Mouse (Mus musculus) heart, adult 2 months (tissue): Measurements from ENCODE around the gene Mindy1. TPM values are rescaled to one million over a fixed set of nuclear protein-coding genes. Genes with fewer than 3 reads are reported as not detected.

Source experiments
- DNase-seq, 2 experiments: peaks; one replicate each; pipeline ENCODE4 v3.0.0; 2021
- H3K27ac ChIP-seq: fragments of 200-600 bp; 2 replicates; pipeline ENCODE4 v1.8.1; 2022
- H3K27me3 ChIP-seq: fragments of 200-500 bp; 2 replicates; pipeline ENCODE4 v1.6.1; 2012; ENCODE audit warnings: mild to moderate bottlenecking, low read length, inconsistent platforms, mixed read lengths; ENCODE audit not compliant: control insufficient read depth, insufficient read depth
- H3K36me3 ChIP-seq: fragments of 200-500 bp; 2 replicates; pipeline ENCODE4 v1.6.1; 2012; ENCODE audit warnings: low read length, inconsistent platforms; ENCODE audit not compliant: control insufficient read depth, insufficient read depth
- H3K4me1 ChIP-seq: fragments of 200-500 bp; 2 replicates; pipeline ENCODE4 v1.6.1; 2011; ENCODE audit warnings: low read length; ENCODE audit not compliant: control insufficient read depth, insufficient read depth
- H3K4me3 ChIP-seq: fragments of 200-600 bp; 2 replicates; pipeline ENCODE4 v1.8.1; 2022
- H3K79me2 ChIP-seq: fragments of 200-500 bp; replicated peaks from 2 replicates; pipeline ENCODE4 v1.6.1; 2012; ENCODE audit warnings: mild to moderate bottlenecking, inconsistent platforms, low read length, moderate library complexity, mixed read lengths; ENCODE audit not compliant: control insufficient read depth, insufficient read depth
- H3K9ac ChIP-seq: fragments of 200-500 bp; 2 replicates; pipeline ENCODE4 v1.6.1; 2012; ENCODE audit warnings: low read depth, mild to moderate bottlenecking, control low read depth, inconsistent platforms, low read length, mixed read lengths
- CTCF ChIP-seq: fragments of 200-600 bp; IDR thresholded peaks from 2 replicates; pipeline ENCODE4 v1.8.1; 2022; ENCODE audit warnings: antibody characterized with exemption, mild to moderate bottlenecking, moderate library complexity
- EP300 ChIP-seq: fragments of 200-500 bp; IDR thresholded peaks from 2 replicates; pipeline ENCODE4 v1.6.1; 2011; ENCODE audit warnings: low read depth, low read length, control low read depth; ENCODE audit not compliant: insufficient read depth
- POLR2A ChIP-seq: fragments of 200-500 bp; IDR thresholded peaks from 2 replicates; pipeline ENCODE4 v1.6.1; 2011; ENCODE audit warnings: mild to moderate bottlenecking, low read depth, low read length, control low read depth; ENCODE audit not compliant: insufficient read depth
- WGBS: fragments of 180-500 bp; shearing (Covaris S2); methylation state at CpG from one replicate; pipeline ENCODE4 v1.1.7; 2018; 5-methylcytosine and 5-hydroxymethylcytosine counted together
- intact Hi-C: fragments of 180-260 bp; cut with DNase I; formaldehyde crosslinking; loops from one replicate; pipeline ENCODE4 v1.15.1; 2025
- polyA plus RNA-seq: library from polyadenylated mRNA; depleted of rRNA; stranded (reverse); fragments of >200 nt; gene quantifications from 2 replicates; pipeline ENCODE4 v1.2.3, GENCODE M21; 2012
- total RNA-seq, 2 experiments: library from RNA; stranded (reverse); gene quantifications; 2 replicates each; pipeline ENCODE4 v1.2.3; 2021

Gene Mindy1
- total and polyA plus RNA-seq, 3 experiments = 17.5 to 32.2 (median 21.3) TPM

DNA sequence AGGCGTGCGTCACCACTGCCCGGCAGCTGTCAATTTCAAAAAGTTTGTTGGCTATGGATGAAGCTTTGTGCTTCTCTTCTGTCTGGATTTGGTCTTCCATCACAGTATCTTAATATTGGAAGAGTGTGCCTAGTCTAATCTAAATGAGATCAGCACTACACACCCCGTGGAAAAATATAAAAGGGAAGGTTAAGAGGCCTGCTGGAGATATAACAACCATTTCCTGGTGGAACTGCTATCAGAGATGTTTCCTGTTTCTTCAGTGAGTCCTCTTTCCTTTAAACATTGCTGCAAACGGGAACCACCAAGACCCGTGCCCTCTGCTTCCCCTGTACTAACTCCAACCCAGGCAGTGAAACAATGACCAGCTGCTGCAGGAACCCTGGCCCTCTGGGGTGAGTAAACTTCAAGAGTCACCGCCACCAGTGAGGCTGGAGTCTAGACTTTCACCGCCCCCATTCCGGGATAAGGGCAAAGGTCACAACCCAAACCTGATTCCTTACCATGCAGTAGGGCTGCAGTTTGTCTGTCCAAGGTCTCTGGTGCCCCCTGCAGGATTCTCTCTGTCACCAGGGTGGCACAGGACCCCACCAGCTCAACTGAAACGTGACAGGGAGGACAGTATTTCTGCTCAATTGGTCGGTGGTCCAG is 17.9 kb upstream of the Mindy1 start:
- Histone ChIP-seq H3K4me3 (no peak overlapping the region), H3K27me3 (no peaks in the 10 kb centered on the region), H3K36me3 (no peaks in the 10 kb centered on the region), H3K27ac (no peak overlapping the region), H3K4me1 (no peaks in the 10 kb centered on the region), H3K79me2 (no peaks in the 10 kb centered on the region), H3K9ac (no peak overlapping the region)
- peak; percentile 72 to 76 for DNase-seq
- TF ChIP-seq CTCF = peak; percentile 84
- TF ChIP-seq EP300 = peak; percentile 30; the same call in 1 of the 2 replicates
- no peak for TF ChIP-seq POLR2A
- WGBS = 43% methylated on average over 11 of the region's 11 CpGs
- intact Hi-C loops = loop anchor here (1.0 to 5.0 kb wide), 3 partner anchors 46 to 121 kb away; partner anchors contain the start of genes Gabpb2 and Tnfaip8l2

DNA sequence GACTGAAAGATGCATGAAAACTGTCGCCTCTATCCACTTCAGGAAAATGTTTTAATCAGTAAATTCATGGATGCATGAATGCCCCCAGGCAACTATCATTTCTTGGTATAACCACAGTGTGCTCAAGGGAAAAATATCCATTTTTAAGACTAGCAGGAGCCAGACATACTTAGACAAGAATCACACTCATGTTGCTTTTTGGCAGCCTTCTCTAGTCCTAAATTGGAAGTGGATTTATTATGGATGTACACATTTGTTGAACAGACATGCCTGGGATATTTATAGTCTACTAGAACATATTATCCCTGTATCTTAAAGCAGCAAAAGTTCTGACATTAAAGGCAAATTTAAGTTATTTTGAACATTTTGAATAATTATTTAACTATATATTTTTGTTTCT is 16.4 kb upstream of the Mindy1 start:
- H3K4me3 ChIP-seq = no peak overlapping the region
- intact Hi-C loops = loop anchor here (5.0 kb wide), 1 partner anchor 72 kb away; no protein-coding TSS in a partner anchor
- no peak overlapping the region for H3K9ac ChIP-seq
- no peaks in the 10 kb centered on the region for H3K36me3 ChIP-seq
- no peaks in the 10 kb centered on the region for H3K4me1 ChIP-seq
- TF ChIP-seq CTCF (no peak), POLR2A (no peak), EP300 (no peak)
- H3K27me3 ChIP-seq = no peaks in the 10 kb centered on the region
- no peak overlapping the region for H3K27ac ChIP-seq
- no peak for DNase-seq
- H3K79me2 ChIP-seq = no peaks in the 10 kb centered on the region
- 88% methylated on average over 1 of the region's 1 CpGs for WGBS

DNA sequence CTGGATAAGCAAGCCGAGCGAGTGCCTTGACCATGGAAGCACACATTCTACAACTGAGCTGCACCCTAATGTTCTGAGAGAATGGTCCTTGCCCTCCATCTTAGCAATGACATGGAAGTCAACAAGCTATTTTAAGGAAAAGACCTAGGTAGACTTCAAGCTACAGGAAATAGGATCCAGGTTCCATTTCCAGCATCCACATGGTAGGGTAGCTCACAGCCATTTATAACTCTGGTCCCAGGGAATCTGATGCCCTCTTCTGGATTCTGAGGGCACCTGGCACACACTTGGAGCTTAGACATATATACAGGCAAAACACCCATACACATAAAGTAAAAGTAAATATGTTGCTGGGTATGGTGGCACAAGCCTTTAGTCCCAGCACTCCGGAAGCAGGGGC is 15.1 kb upstream of the Mindy1 start:
- TF ChIP-seq EP300 (no peak), POLR2A (no peak)

DNA sequence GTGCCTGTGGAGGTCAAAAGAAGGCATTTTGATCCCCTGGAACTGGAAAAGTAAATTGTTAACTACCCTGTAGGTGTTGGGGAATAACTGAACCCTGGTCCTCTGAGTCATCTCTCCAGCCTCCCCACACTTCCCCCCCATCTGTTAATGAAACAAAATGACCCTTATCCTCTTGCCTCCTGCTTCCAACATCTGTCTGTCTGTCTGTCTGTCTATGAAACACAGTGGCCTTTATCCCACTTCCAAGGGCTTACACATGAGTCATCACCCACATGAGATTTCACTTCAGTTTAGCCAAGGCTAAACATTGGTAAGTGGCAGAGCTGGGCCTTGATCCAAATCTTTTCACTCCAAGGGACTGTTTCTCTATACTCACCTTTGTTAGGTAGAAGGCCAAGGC is 13.3 kb upstream of the Mindy1 start:
- Histone ChIP-seq H3K27me3 (no peaks in the 10 kb centered on the region), H3K4me1 (0 out of 2 replicates have a peak, but pooled peaks cover 3% of the 10 kb centered on the region), H3K79me2 (no peaks in the 10 kb centered on the region), H3K27ac (no peak overlapping the region), H3K36me3 (no peaks in the 10 kb centered on the region), H3K4me3 (no peak overlapping the region), H3K9ac (no peak overlapping the region)
- TF ChIP-seq POLR2A (no peak), CTCF (no peak), EP300 (no peak)
- intact Hi-C loops = no loop called here
- no peak for DNase-seq

More for the DNA sequence above, 15.1 kb upstream of the Mindy1 start:
- Histone ChIP-seq H3K4me1 (0 out of 2 replicates have a peak, but pooled peaks cover 3% of the 10 kb centered on the region), H3K27me3 (no peaks in the 10 kb centered on the region), H3K36me3 (no peaks in the 10 kb centered on the region), H3K4me3 (no peak overlapping the region), H3K79me2 (no peaks in the 10 kb centered on the region), H3K27ac (no peak overlapping the region), H3K9ac (no peak overlapping the region)
- WGBS = 93% methylated on average over 3 of the region's 3 CpGs
- intact Hi-C loops = no loop called here
- no peak for DNase-seq

DNA sequence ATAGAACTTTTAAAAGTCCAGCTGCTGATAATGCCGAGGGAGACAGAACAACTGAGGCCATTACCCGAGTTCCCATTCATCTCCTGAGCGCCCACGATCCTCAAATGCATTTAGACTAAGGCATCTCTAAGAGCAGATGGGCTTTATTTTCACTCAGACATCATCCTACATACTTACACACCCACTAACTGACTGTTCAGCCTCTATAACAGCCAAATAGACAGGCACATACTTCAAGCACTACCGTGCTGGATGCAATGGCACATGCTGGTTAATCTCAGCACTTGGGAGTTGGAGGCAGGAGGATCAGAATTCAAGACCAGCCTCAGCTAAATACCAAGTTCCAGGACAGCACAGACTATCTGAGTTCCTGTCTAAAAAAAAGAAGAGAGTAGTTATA is 11.4 kb upstream of the Mindy1 start:
- H3K36me3 ChIP-seq = no peaks in the 10 kb centered on the region
- intact Hi-C loops = no loop called here
- 71% methylated on average over 5 of the region's 5 CpGs for WGBS
- no peak for TF ChIP-seq CTCF
- TF ChIP-seq POLR2A = no peak
- no peak for TF ChIP-seq EP300
- H3K4me3 ChIP-seq = no peak overlapping the region
- 0 out of 2 replicates have a peak, but pooled peaks cover 3% of the 10 kb centered on the region for H3K4me1 ChIP-seq
- no peaks in the 10 kb centered on the region for H3K27me3 ChIP-seq
- H3K27ac ChIP-seq = no peak overlapping the region
- no peak for DNase-seq
- no peak overlapping the region for H3K9ac ChIP-seq
- no peaks in the 10 kb centered on the region for H3K79me2 ChIP-seq

DNA sequence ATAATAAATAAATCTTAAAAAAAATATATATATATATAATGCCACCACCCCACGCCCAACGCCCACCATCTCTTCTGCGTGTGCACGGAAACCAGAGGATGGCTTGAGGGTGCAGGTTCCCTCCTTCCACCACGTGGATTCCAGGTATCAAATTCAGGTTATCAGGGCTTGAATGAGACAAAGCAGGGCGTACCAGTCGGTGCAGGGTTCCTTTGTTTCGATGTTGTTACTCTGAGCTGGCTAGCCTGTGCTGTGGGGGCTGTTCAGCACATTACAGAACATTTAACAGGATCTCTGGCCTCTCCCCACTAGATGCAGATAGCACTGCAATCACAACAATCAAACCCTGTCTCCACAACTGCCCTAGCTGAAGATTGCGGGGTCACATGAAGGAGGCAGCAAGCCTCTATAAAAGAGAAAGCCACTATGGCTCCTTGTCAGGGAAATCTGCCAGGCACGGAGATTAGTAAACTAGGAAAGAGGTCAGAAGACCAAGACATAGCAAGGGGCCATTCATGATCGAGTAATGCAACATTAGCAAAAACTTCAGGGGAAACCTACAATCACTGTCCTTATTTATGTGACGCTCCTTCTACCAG is 10.3 kb upstream of the Mindy1 start:
- intact Hi-C loops = no loop called here
- 76% methylated on average over 12 of the region's 12 CpGs for WGBS
- no peak overlapping the region for H3K9ac ChIP-seq

More for the DNA sequence above, 10.3 kb upstream of the Mindy1 start:
- H3K27ac ChIP-seq = no peak overlapping the region
- H3K36me3 ChIP-seq = no peaks in the 10 kb centered on the region
- no peak for DNase-seq
- H3K27me3 ChIP-seq = no peaks in the 10 kb centered on the region
- 0 out of 2 replicates have a peak, but pooled peaks cover 3% of the 10 kb centered on the region for H3K4me1 ChIP-seq
- TF ChIP-seq POLR2A (no peak), EP300 (no peak), CTCF (no peak)
- H3K4me3 ChIP-seq = no peak overlapping the region
- H3K79me2 ChIP-seq = no peaks in the 10 kb centered on the region
